Mouse (Mus musculus): ENCODE results near the gene Olfr523. TPM values are rescaled to one million over a fixed set of nuclear protein-coding genes. Genes with fewer than 3 reads are reported as not detected.

Gene Olfr523
- polyA plus RNA-seq, 1 experiment from 2014 or later = not detected

GRCm38 (mm10) chr7:140141350-140141749, 31.7 kb upstream of the Olfr523 start:
- Histone ChIP-seq H3K36me3 (no peaks in the 10 kb centered on the region; the same call in 1 of the 2 replicates), H3K4me1 (replicated peaks) (peaks cover 6% of the 10 kb centered on the region), H3K27ac (ENCODE audit: poor library complexity, severe bottlenecking) (no peak overlapping the region), H3K9ac (0 out of 2 replicates have a peak overlapping the region, but pooled peaks have one; percentile 26), H3K27me3 (replicated peaks) (no peaks in the 10 kb centered on the region), H3K4me3 (no peak overlapping the region), H3K4me2 (peak overlapping the region; percentile 17; the same call in 1 of the 2 replicates), H3K9me3 (replicated peaks) (no peaks in the 10 kb centered on the region)
- 6% methylated on average over 14 of the region's 14 CpGs for WGBS
- ATAC-seq (ENCODE audit: insufficient number of reproducible peaks, low FRiP score) = no peak

- H3K9me3 ChIP-seq (replicated peaks) = no peaks in the 10 kb centered on the region
- H3K27ac ChIP-seq (ENCODE audit: poor library complexity, severe bottlenecking) = no peak overlapping the region
- H3K27me3 ChIP-seq (replicated peaks) = no peaks in the 10 kb centered on the region
- ATAC-seq (ENCODE audit: insufficient number of reproducible peaks, low FRiP score) = no peak
- no peak overlapping the region for H3K4me2 ChIP-seq
- no peak overlapping the region for H3K9ac ChIP-seq
- no peaks in the 10 kb centered on the region for H3K4me1 ChIP-seq (replicated peaks)
- H3K4me3 ChIP-seq = no peak overlapping the region
- WGBS = 74% methylated on average over 4 of the region's 4 CpGs
- peaks cover 11% of the 10 kb centered on the region for H3K36me3 ChIP-seq
Observed at GRCm38 (mm10) chr7:140144550-140144949, 28.5 kb upstream of the Olfr523 start.

DNA sequence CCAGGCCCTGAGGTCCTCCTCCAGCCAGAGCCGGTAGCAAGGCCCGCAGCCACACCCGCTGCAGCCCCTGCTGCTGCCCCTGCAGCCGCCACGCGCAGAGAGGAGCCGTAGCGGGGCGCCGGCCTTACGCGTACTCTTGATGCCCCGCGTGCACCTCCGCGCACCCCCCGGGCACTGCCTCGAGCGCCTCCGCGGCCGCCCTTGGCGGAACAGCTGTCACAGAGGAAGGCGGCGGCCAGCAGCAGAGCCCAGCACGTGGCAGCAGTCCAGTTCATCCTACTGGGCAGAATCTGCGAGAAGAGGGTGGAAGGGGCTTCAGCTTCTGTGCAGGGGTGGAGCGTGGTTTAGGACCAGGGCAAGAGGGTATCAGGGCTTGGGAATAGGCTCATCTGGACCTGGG, 19.6 kb upstream of the Olfr523 start:
- H3K9ac ChIP-seq = peak overlapping the region; percentile 43; the same call in 1 of the 2 replicates

DNA sequence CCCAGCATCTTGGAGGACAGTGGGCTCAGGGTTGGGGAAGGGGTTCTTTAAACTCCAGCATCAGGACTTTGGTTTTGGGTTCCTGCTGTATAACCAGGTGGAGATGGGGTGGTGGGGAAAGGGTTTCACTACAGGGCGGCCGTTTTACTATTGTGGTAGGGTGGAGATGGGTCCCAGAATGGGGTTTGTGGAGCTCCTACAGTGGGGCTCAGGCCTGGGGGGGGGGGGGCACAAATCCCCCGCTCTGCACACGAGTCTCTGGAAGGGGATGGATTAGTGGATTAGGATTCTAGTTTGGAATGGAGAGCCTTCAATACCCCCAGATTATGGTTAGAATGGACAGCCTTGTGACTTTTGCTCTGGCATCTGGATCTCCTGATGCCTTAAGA, 19.2 kb upstream of the Olfr523 start:
- Histone ChIP-seq H3K4me1 (replicated peaks) (peaks cover 15% of the 10 kb centered on the region), H3K27ac (ENCODE audit: poor library complexity, severe bottlenecking) (no peak overlapping the region), H3K36me3 (peaks cover 4% of the 10 kb centered on the region; the same call in 1 of the 2 replicates), H3K4me2 (peak overlapping the region; percentile 56), H3K27me3 (replicated peaks) (peaks cover 67% of the 10 kb centered on the region), H3K4me3 (peak overlapping the region; percentile 18; the same call in 1 of the 2 replicates), H3K9ac (0 out of 2 replicates have a peak overlapping the region, but pooled peaks have one; percentile 43), H3K9me3 (replicated peaks) (no peaks in the 10 kb centered on the region)
- no peak for ATAC-seq (ENCODE audit: insufficient number of reproducible peaks, low FRiP score)
- 18% methylated on average over 4 of the region's 4 CpGs for WGBS

More for the DNA sequence above, 19.6 kb upstream of the Olfr523 start:
- Histone ChIP-seq H3K9me3 (replicated peaks) (no peaks in the 10 kb centered on the region), H3K27ac (ENCODE audit: poor library complexity, severe bottlenecking) (no peak overlapping the region), H3K4me3 (peak overlapping the region; percentile 18), H3K4me1 (replicated peaks) (peaks cover 15% of the 10 kb centered on the region), H3K36me3 (peaks cover 4% of the 10 kb centered on the region; the same call in 1 of the 2 replicates), H3K4me2 (peak overlapping the region; percentile 55), H3K27me3 (replicated peaks) (peaks cover 63% of the 10 kb centered on the region)
- 6% methylated on average over 28 of the region's 28 CpGs for WGBS
- no peak for ATAC-seq (ENCODE audit: insufficient number of reproducible peaks, low FRiP score)

GRCm38 (mm10) chr7:140154218-140154927, 18.6 kb upstream of the Olfr523 start, which contains the start of gene Sprn:
Gene Sprn, minus strand, starts transcription at chr7:140154877.
- no peak within 1 kb of the TSS for H3K9ac ChIP-seq
- peaks cover 68% of the 10 kb centered on the region for H3K27me3 ChIP-seq (replicated peaks)
- peak within 1 kb of the TSS; percentile 27 for H3K4me3 ChIP-seq
- H3K27ac ChIP-seq (ENCODE audit: poor library complexity, severe bottlenecking) = no peak within 1 kb of the TSS
- H3K36me3 ChIP-seq = peaks cover 4% of the 10 kb centered on the region; the same call in 1 of the 2 replicates
- peak within 1 kb of the TSS; percentile 56 for H3K4me2 ChIP-seq
- 4% methylated on average over 28 of the region's 28 CpGs for WGBS
- no peaks in the 10 kb centered on the region for H3K9me3 ChIP-seq (replicated peaks)
- peaks cover 15% of the 10 kb centered on the region for H3K4me1 ChIP-seq (replicated peaks)
- no peak for ATAC-seq (ENCODE audit: insufficient number of reproducible peaks, low FRiP score)

DNA sequence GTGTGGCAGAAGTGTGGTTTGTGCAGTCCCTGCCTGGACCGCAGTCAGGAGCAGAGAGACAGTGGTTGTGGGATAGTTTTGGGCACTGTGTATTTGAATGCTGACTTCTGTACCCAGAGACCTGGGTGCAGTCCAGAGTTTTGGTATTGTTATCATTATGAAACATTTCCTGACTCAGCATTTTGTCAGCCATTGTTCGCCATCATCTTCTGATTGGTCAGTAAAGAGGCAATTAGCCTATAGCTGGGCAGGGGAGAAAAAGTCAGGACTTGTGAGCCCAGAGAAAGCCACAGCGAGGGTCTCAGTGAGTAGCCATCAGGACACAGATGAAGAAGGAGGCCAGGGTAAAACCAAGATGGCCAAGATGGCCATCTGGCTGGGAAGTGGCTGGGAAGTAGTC, 12.7 kb upstream of the Olfr523 start:
- H3K9me3 ChIP-seq (replicated peaks) = no peaks in the 10 kb centered on the region
- no peaks in the 10 kb centered on the region for H3K36me3 ChIP-seq
- no peak overlapping the region for H3K4me3 ChIP-seq
- H3K9ac ChIP-seq = no peak overlapping the region
- peaks cover 27% of the 10 kb centered on the region for H3K27me3 ChIP-seq (replicated peaks)
- no peaks in the 10 kb centered on the region for H3K4me1 ChIP-seq (replicated peaks)
- no peak overlapping the region for H3K4me2 ChIP-seq
- WGBS = 73% methylated on average over 3 of the region's 3 CpGs
- no peak overlapping the region for H3K27ac ChIP-seq (ENCODE audit: poor library complexity, severe bottlenecking)
- ATAC-seq (ENCODE audit: insufficient number of reproducible peaks, low FRiP score) = no peak

DNA sequence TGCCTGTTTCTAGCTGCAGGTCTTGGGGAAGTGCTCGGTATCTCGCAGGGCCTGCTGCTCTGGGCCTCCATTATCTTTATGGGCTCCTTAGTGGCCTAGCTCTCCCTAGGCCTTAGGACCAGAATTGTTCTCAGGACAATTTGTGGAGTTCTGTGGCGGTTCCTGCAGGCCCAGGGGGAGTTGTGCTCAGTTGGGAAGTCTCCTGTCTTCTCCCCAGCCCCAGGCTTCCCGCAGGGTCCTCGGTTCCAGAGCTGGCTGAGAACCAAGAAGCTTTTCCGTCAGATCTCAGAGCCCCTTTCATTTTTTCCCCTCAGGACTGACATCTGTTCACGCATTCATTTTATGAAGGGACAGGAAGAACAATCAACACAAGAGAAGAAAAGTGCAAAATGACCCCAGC, 8.4 kb upstream of the Olfr523 start, which contains the start of gene Olfr522:
TSS of gene Olfr522 (minus strand) at position 101 of the 400 bp plus-strand sequence.
- H3K9me3 ChIP-seq (replicated peaks) = no peaks in the 10 kb centered on the region
- H3K36me3 ChIP-seq = no peaks in the 10 kb centered on the region
- H3K4me1 ChIP-seq (replicated peaks) = no peaks in the 10 kb centered on the region
- no peaks in the 10 kb centered on the region for H3K27me3 ChIP-seq (replicated peaks)
- H3K9ac ChIP-seq = no peak within 1 kb of the TSS
- WGBS = 70% methylated on average over 7 of the region's 7 CpGs
- no peak within 1 kb of the TSS for H3K27ac ChIP-seq (ENCODE audit: poor library complexity, severe bottlenecking)
- no peak for ATAC-seq (ENCODE audit: insufficient number of reproducible peaks, low FRiP score)
- no peak within 1 kb of the TSS for H3K4me2 ChIP-seq
- H3K4me3 ChIP-seq = no peak within 1 kb of the TSS

DNA sequence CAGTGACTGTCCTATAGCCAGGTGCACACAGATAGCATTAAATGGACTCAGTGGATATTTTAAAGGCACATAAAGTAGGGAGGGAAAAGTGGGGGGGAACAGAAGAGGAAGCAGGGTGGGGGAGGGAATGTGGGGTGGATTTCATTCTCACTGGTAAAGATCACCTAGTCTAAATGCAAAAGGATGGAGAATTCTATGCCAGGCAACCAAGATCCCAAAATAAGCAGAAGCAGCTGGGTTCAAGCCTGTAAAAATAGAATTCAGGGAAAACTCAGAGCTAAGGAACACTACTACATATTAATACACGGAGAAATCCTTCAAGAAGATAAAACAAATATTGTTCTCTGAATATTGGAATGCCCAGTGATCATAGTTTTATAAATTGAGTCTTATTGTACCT, 5.1 kb upstream of the Olfr523 start:
- H3K4me2 ChIP-seq = no peak overlapping the region
- no peaks in the 10 kb centered on the region for H3K27me3 ChIP-seq (replicated peaks)
- H3K9me3 ChIP-seq (replicated peaks) = no peaks in the 10 kb centered on the region
- WGBS = 73% methylated on average over 1 of the region's 1 CpGs
- no peak overlapping the region for H3K4me3 ChIP-seq
- no peaks in the 10 kb centered on the region for H3K4me1 ChIP-seq (replicated peaks)
- ATAC-seq (ENCODE audit: insufficient number of reproducible peaks, low FRiP score) = no peak
- no peak overlapping the region for H3K9ac ChIP-seq
- H3K36me3 ChIP-seq = no peaks in the 10 kb centered on the region
- H3K27ac ChIP-seq (ENCODE audit: poor library complexity, severe bottlenecking) = no peak overlapping the region

- Histone ChIP-seq H3K4me2 (no peak overlapping the region), H3K36me3 (no peaks in the 10 kb centered on the region), H3K9me3 (replicated peaks) (no peaks in the 10 kb centered on the region), H3K27me3 (replicated peaks) (no peaks in the 10 kb centered on the region), H3K27ac (ENCODE audit: poor library complexity, severe bottlenecking) (no peak overlapping the region), H3K4me3 (no peak overlapping the region), H3K9ac (no peak overlapping the region), H3K4me1 (replicated peaks) (no peaks in the 10 kb centered on the region)
- no peak for ATAC-seq (ENCODE audit: insufficient number of reproducible peaks, low FRiP score)
- 71% methylated on average over 4 of the region's 4 CpGs for WGBS
Observed at GRCm38 (mm10) chr7:140169386-140169785, 3.6 kb upstream of the Olfr523 start.

- Histone ChIP-seq H3K4me3 (no peak overlapping the region), H3K36me3 (no peaks in the 10 kb centered on the region), H3K9ac (no peak overlapping the region), H3K4me1 (replicated peaks) (no peaks in the 10 kb centered on the region), H3K9me3 (replicated peaks) (no peaks in the 10 kb centered on the region), H3K4me2 (no peak overlapping the region), H3K27me3 (replicated peaks) (no peaks in the 10 kb centered on the region; the same call in 1 of the 2 replicates), H3K27ac (ENCODE audit: poor library complexity, severe bottlenecking) (no peak overlapping the region)
- WGBS = 89% methylated on average over 3 of the region's 3 CpGs
- no peak for ATAC-seq (ENCODE audit: insufficient number of reproducible peaks, low FRiP score)
Observed at GRCm38 (mm10) chr7:140170863-140171262, 2.2 kb upstream of the Olfr523 start.

DNA sequence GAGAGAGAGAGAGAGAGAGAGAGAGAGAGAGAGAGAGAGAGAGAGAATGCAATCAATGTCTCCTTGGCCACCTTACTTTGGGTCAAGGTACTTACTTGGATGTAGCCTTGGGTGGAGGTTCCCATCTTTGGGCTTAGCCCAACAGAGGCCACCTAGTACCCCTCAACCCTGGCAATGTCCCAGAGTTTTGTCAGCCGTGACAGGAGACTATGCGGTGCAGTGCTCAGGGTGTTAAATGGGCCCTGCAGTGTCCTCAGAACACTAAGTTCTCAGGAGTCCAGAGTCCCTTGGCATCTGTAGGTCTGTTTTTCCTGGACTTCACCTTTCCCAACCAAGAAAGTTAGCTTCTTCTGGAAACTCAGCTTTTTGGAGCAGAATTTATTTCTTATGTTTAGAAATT, 6.2 kb downstream of the Olfr523 start:
- no peak overlapping the region for H3K4me2 ChIP-seq
- WGBS = 85% methylated on average over 2 of the region's 2 CpGs
- no peak overlapping the region for H3K4me3 ChIP-seq
- no peaks in the 10 kb centered on the region for H3K4me1 ChIP-seq (replicated peaks)
- no peak overlapping the region for H3K27ac ChIP-seq (ENCODE audit: poor library complexity, severe bottlenecking)
- no peaks in the 10 kb centered on the region; the same call in 1 of the 2 replicates for H3K27me3 ChIP-seq (replicated peaks)
- no peaks in the 10 kb centered on the region for H3K36me3 ChIP-seq
- no peak for ATAC-seq (ENCODE audit: insufficient number of reproducible peaks, low FRiP score)
- H3K9ac ChIP-seq = no peak overlapping the region
- H3K9me3 ChIP-seq (replicated peaks) = no peaks in the 10 kb centered on the region

Data from heart, embryonic 12.5 days (tissue).